Mouse (Mus musculus) layer of hippocampus, adult 6 months (tissue): Measurements from ENCODE around the gene Hist1h3d. TPM values are rescaled to one million over a fixed set of nuclear protein-coding genes. Genes with fewer than 3 reads are reported as not detected.

Source experiments
- long read RNA-seq, 2 experiments: library from polyadenylated mRNA; unstranded; transcript quantifications; one replicate each; pipeline ENCODE4 v2.0.0; 2019 to 2020
- polyA plus RNA-seq: library from polyadenylated mRNA; unstranded; fragments of <200 nt; fragmentation: Nextera tagmentation; gene quantifications from 2 replicates; pipeline ENCODE4 v1.2.3, GENCODE M21; 2021

Hist1h3d gene
- polyA plus RNA-seq, result 0.60 and 0.88 TPM in 2 replicates
- long read RNA-seq, experiment 1, result 0 reads
- long read RNA-seq, experiment 2, partial matches to known transcripts, result 0 of 4 reads
- long read RNA-seq, experiment 2, other reads (novel, unspliced or antisense), result 3 of 4 reads

GRCm38 (mm10) chr13:23575271-23575851, at the start of gene Hist1h3d:
Gene Hist1h3d, plus strand, starts transcription at chr13:23575763.

GRCm38 (mm10) chr13:23530901-23531875, 44.4 kb upstream of the Hist1h3d start, which contains the start of gene Hist1h4h:
Gene Hist1h4h, plus strand, starts transcription at chr13:23531050.

GRCm38 (mm10) chr13:23533560-23534367, 41.8 kb upstream of the Hist1h3d start, which contains the start of gene Hist1h2af:
Gene Hist1h2af, plus strand, starts transcription at chr13:23533906.

GRCm38 (mm10) chr13:23535137-23536075, 40.2 kb upstream of the Hist1h3d start, which contains the start of gene Hist1h3g:
Gene Hist1h3g, plus strand, starts transcription at chr13:23535422.

GRCm38 (mm10) chr13:23542999-23543607, 32.5 kb upstream of the Hist1h3d start, which contains the start of gene Hist1h2bh:
Gene Hist1h2bh, minus strand, starts transcription at chr13:23543392.

GRCm38 (mm10) chr13:23543965-23544786, 31.4 kb upstream of the Hist1h3d start, which contains the start of gene Hist1h3f:
Gene Hist1h3f, plus strand, starts transcription at chr13:23544052.

GRCm38 (mm10) chr13:23551146-23551834, 24.3 kb upstream of the Hist1h3d start, which contains the start of gene Hist1h4f:
Gene Hist1h4f, minus strand, starts transcription at chr13:23551648.

GRCm38 (mm10) chr13:23552962-23553361, 22.6 kb upstream of the Hist1h3d start, which contains the start of gene Hist1h1d:
Gene Hist1h1d, plus strand, starts transcription at chr13:23553262.

GRCm38 (mm10) chr13:23561883-23562659, 13.5 kb upstream of the Hist1h3d start, which contains the start of gene Hist1h3e:
Gene Hist1h3e, minus strand, starts transcription at chr13:23562369.

GRCm38 (mm10) chr13:23571022-23571503, 4.5 kb upstream of the Hist1h3d start, which contains the start of the genes Hist1h2ae and Hist1h2bg:
Gene Hist1h2ae, minus strand, starts transcription at chr13:23571220.
Gene Hist1h2bg, plus strand, starts transcription at chr13:23571396.

GRCm38 (mm10) chr13:23573898-23574524, 1.6 kb upstream of the Hist1h3d start, which contains the start of the genes Hist1h2bf and Hist1h2ad:
Gene Hist1h2bf, minus strand, starts transcription at chr13:23574196.
Gene Hist1h2ad, plus strand, starts transcription at chr13:23574381.

GRCm38 (mm10) chr13:23581408-23582218, 6.0 kb downstream of the Hist1h3d start, which contains the start of gene Hist1h4d:
Gene Hist1h4d, plus strand, starts transcription at chr13:23581598.

GRCm38 (mm10) chr13:23620733-23621531, 45.4 kb downstream of the Hist1h3d start, which contains the start of gene Hist1h2be:
Gene Hist1h2be, minus strand, starts transcription at chr13:23621124.

GRCm38 (mm10) chr13:23622175-23622671, 46.7 kb downstream of the Hist1h3d start, which contains the start of gene Hist1h1e:
Gene Hist1h1e, minus strand, starts transcription at chr13:23622558.

